Mouse (Mus musculus) midbrain, embryonic 16.5 days (tissue): Measurements from ENCODE around the gene Ppig. TPM values are rescaled to one million over a fixed set of nuclear protein-coding genes. Genes with fewer than 3 reads are reported as not detected.

Experiments used
- ATAC-seq: fragments of 200-750 bp; cut with Nextera tagmentation; 2 replicates; pipeline ENCODE4 v1.8.0; 2017; ENCODE audit warnings: moderate TSS enrichment
- H3K27ac ChIP-seq: fragments of 300-500 bp; sonication (generic); 2 replicates; pipeline ENCODE4 v1.5.1; 2014; ENCODE audit warnings: mild to moderate bottlenecking, low read length, mixed read lengths
- H3K27me3 ChIP-seq: fragments of 300-500 bp; sonication (generic); 2 replicates; pipeline ENCODE4 v1.6.1; 2014; ENCODE audit warnings: low read depth, low read length, mixed read lengths; ENCODE audit not compliant: control insufficient read depth, insufficient read depth
- H3K36me3 ChIP-seq: fragments of 300-500 bp; sonication (generic); 2 replicates; pipeline ENCODE4 v1.6.1; 2014; ENCODE audit warnings: mild to moderate bottlenecking, low read length, moderate library complexity, mixed read lengths; ENCODE audit not compliant: control insufficient read depth, insufficient read depth
- H3K4me1 ChIP-seq: fragments of 300-500 bp; sonication (generic); 2 replicates; pipeline ENCODE4 v1.6.1; 2014; ENCODE audit warnings: mild to moderate bottlenecking, low read length, mixed read lengths; ENCODE audit not compliant: control insufficient read depth, insufficient read depth
- H3K4me2 ChIP-seq: fragments of 300-500 bp; sonication (generic); 2 replicates; pipeline ENCODE4 v1.6.1; 2014; ENCODE audit warnings: mild to moderate bottlenecking, low read length, mixed read lengths
- H3K4me3 ChIP-seq: fragments of 300-500 bp; sonication (generic); 2 replicates; pipeline ENCODE4 v1.5.1; 2014; ENCODE audit warnings: low read depth, mild to moderate bottlenecking, low read length, moderate library complexity, mixed read lengths
- H3K9ac ChIP-seq: fragments of 300-500 bp; sonication (generic); 2 replicates; pipeline ENCODE4 v1.6.1; 2014; ENCODE audit warnings: low read depth, low read length, mixed read lengths
- H3K9me3 ChIP-seq: fragments of 300-500 bp; sonication (generic); replicated peaks from 2 replicates; pipeline ENCODE4 v1.6.1; 2014; ENCODE audit warnings: mild to moderate bottlenecking, low read length, mixed read lengths; ENCODE audit not compliant: control insufficient read depth, poor library complexity, severe bottlenecking
- WGBS: fragments of 180-500 bp; shearing (Covaris S2); extraction: QIAGEN DNeasy Blood & Tissue Kit; methylation state at CpG from one replicate; pipeline ENCODE4 v1.1.7; 2014; 5-methylcytosine and 5-hydroxymethylcytosine counted together
- polyA plus RNA-seq: library from polyadenylated mRNA; unstranded; fragments of >200 nt; fragmentation: Nextera tagmentation; extraction: Ambion mirVana; gene quantifications from 2 replicates; pipeline ENCODE4 v1.2.1, GENCODE M21; 2015

The Ppig gene
- polyA plus RNA-seq, 1 experiment from 2014 or later: 135 TPM

DNA sequence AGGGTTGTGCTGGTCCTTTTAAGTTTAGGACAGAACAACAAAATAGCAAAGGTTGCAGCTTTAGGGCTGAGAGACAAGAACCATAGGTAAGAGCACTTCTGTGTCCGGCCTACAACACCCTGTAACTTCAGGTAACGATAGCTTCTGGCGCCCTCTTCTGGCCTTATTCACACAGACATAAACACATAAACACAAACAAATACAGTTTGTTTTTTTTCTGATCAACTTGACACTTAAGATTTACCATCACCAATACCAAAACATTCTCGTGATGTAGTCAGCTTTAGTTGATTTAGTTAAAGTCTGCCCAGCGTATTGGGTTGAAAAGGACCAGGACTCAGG lies 56.5 kb downstream of the Ppig start:
- Histone ChIP-seq H3K4me1 (no peaks in the 10 kb centered on the region), H3K4me3 (no peak overlapping the region), H3K27me3 (no peaks in the 10 kb centered on the region), H3K9me3 (no peaks in the 10 kb centered on the region), H3K27ac (no peak overlapping the region), H3K4me2 (no peak overlapping the region), H3K9ac (no peak overlapping the region), H3K36me3 (peaks cover 9% of the 10 kb centered on the region; the same call in 1 of the 2 replicates)
- no peak for ATAC-seq
- 50% methylated on average over 5 of the region's 5 CpGs for WGBS

- no peaks in the 10 kb centered on the region for H3K27me3 ChIP-seq
- H3K4me3 ChIP-seq: peak overlapping the region; percentile 78
- H3K27ac ChIP-seq: peak overlapping the region; percentile 87
- no peaks in the 10 kb centered on the region for H3K9me3 ChIP-seq
- peaks cover 6% of the 10 kb centered on the region; the same call in 1 of the 2 replicates for H3K36me3 ChIP-seq
- H3K4me2 ChIP-seq: peak overlapping the region; percentile 90
- H3K9ac ChIP-seq: peak overlapping the region; percentile 89
- no peak for ATAC-seq
- H3K4me1 ChIP-seq: peaks cover 14% of the 10 kb centered on the region
- 27% methylated on average over 9 of the region's 9 CpGs for WGBS
These were observed 66.6 kb downstream of the Ppig start for GRCm38 (mm10) chr2:69788974-69789373.

DNA sequence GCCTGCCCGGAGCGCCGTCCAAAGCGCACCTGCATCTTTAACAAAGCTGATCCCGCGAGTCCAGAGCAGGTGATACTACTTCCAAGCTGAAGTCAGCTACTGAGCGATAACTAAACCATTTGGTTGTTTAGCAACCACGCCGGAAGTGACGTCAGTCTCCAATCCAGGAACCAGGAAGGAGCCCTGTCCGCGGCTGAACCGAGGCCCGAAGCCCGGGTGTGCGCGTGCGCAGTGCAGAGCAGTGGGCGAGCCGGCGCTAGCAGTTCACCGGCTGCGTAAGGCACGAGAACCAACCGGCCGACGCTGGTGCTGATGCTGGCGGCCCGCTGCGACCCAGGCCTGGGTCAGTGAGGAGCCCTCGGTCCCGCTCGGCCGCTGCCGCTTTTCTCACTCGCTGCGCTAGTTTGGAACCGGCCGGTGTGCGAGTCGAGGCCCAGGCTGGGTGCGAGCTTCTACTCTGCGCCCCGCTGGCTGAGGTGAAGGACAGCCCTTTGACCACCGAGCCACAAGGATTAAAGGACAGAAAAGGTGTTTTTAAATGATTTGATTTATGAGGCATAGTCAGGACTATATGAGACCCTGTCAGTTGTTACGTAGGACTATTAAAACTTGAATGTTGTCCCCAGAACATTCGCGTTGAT lies 67.2 kb downstream of the Ppig start, which contains the start of the genes Ccdc173 and Phospho2:
Ccdc173 (minus strand) TSS at position 147 of the 641 bp plus-strand sequence.
Phospho2 (plus strand) TSS at position 195 of the 641 bp plus-strand sequence.
- WGBS: 1% methylated on average over 48 of the region's 48 CpGs
- peaks cover 6% of the 10 kb centered on the region; the same call in 1 of the 2 replicates for H3K36me3 ChIP-seq
- H3K9ac ChIP-seq: peak within 1 kb of the TSS; percentile 89
- peak within 1 kb of the TSS; percentile 78 for H3K4me3 ChIP-seq
- peak within 1 kb of the TSS; percentile 87 for H3K27ac ChIP-seq
- peaks cover 14% of the 10 kb centered on the region for H3K4me1 ChIP-seq
- peak within 1 kb of the TSS; percentile 90 for H3K4me2 ChIP-seq
- no peaks in the 10 kb centered on the region for H3K27me3 ChIP-seq
- peak; percentile 98 for ATAC-seq
- H3K9me3 ChIP-seq: no peaks in the 10 kb centered on the region

DNA sequence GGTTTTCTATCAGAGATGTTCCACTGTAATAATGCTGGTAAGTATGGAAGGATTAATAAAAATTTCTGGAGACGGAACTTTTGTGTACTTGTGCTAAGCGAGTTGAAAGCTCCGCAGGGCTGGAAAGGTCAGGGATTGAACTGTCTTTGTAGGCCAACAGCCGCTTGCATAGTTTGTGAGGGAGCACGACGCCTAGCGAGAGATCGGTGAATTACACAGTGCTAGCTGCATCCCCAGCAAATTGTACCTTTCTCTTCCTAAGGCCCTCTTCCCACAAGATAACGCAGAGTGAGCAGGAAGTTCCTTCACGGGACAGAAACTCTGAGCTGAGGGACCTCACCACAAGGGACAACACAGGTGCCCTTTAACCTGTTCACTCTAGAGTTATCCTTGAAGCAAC lies 67.9 kb downstream of the Ppig start:
- no peaks in the 10 kb centered on the region for H3K27me3 ChIP-seq
- H3K36me3 ChIP-seq: peaks cover 8% of the 10 kb centered on the region; the same call in 1 of the 2 replicates
- peak overlapping the region; percentile 22; the same call in 1 of the 2 replicates for H3K27ac ChIP-seq
- peak overlapping the region; percentile 78 for H3K4me3 ChIP-seq
- peak overlapping the region; percentile 90 for H3K4me2 ChIP-seq
- WGBS: 1% methylated on average over 10 of the region's 10 CpGs
- H3K9me3 ChIP-seq: no peaks in the 10 kb centered on the region
- peak; percentile 44; the same call in 1 of the 2 replicates for ATAC-seq
- H3K4me1 ChIP-seq: peaks cover 14% of the 10 kb centered on the region
- H3K9ac ChIP-seq: peak overlapping the region; percentile 89

- Histone ChIP-seq H3K4me3 (no peak overlapping the region), H3K4me1 (peaks cover 14% of the 10 kb centered on the region), H3K4me2 (peak overlapping the region; percentile 90), H3K27ac (no peak overlapping the region), H3K9ac (no peak overlapping the region), H3K9me3 (no peaks in the 10 kb centered on the region), H3K27me3 (no peaks in the 10 kb centered on the region), H3K36me3 (peaks cover 13% of the 10 kb centered on the region)
- ATAC-seq: no peak
- 75% methylated on average over 4 of the region's 4 CpGs for WGBS
These were observed 68.4 kb downstream of the Ppig start for GRCm38 (mm10) chr2:69790722-69791121.

DNA sequence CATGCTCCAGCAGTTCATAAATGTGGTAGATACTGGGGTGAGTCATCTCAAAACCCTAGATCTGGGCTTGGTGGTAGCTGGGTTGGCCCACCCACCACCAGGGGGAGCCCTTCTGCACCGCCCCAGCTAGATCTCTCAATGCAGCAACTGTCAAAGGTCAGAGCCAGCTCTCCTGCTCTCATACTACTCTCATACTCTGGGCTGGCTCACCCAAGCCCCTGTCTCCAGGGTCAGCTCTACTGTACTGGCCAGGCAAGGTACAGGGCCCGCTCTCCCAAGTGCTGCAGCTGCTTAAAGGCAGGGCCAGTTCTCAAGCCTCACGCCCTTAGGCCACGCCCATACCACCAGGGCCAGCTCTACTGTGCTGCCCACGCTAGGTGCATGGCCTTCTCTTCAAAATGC lies 80.6 kb downstream of the Ppig start:
- no peak overlapping the region for H3K9ac ChIP-seq
- WGBS: 70% methylated on average over 5 of the region's 5 CpGs
- ATAC-seq: no peak; the same call in 1 of the 2 replicates

More for the DNA sequence above, 80.6 kb downstream of the Ppig start:
- no peak overlapping the region for H3K4me3 ChIP-seq
- no peaks in the 10 kb centered on the region for H3K27me3 ChIP-seq
- no peaks in the 10 kb centered on the region; the same call in 1 of the 2 replicates for H3K36me3 ChIP-seq
- H3K4me1 ChIP-seq: no peaks in the 10 kb centered on the region
- no peaks in the 10 kb centered on the region for H3K9me3 ChIP-seq
- H3K4me2 ChIP-seq: no peak overlapping the region
- no peak overlapping the region for H3K27ac ChIP-seq

Other genes starting within 250 kb of the Ppig start
- gene Lrp2, start 136.5 kb upstream of the Ppig start, polyA plus RNA-seq: 0.58 and 0.88 TPM in 2 replicates
- gene Bbs5, start 75.4 kb upstream of the Ppig start, polyA plus RNA-seq: 30.1 and 31.5 TPM in 2 replicates
- gene Klhl41, start 52.4 kb upstream of the Ppig start, polyA plus RNA-seq: 0.12 and 0.23 TPM in 2 replicates
- 18.0 and 18.2 TPM in 2 replicates for gene Fastkd1, start 9.0 kb upstream of the Ppig start, polyA plus RNA-seq
- gene Ccdc173, start 67.0 kb downstream of the Ppig start, polyA plus RNA-seq: 2.6 and 3.0 TPM in 2 replicates
- gene Phospho2, start 67.1 kb downstream of the Ppig start, polyA plus RNA-seq: 35.9 and 38.5 TPM in 2 replicates
- gene Klhl23, start 99.4 kb downstream of the Ppig start, polyA plus RNA-seq: 93.3 and 104 TPM in 2 replicates
- gene Ssb, start 139.0 kb downstream of the Ppig start, polyA plus RNA-seq: 241 and 245 TPM in 2 replicates
- gene Mettl5, start 163.1 kb downstream of the Ppig start, polyA plus RNA-seq: 32.5 and 33.4 TPM in 2 replicates
- gene Ubr3, start 174.7 kb downstream of the Ppig start, polyA plus RNA-seq: 20.3 and 20.6 TPM in 2 replicates